ENCODE assay signal across 17 mouse cellular contexts in genomic region chr10:7200665-7201064, GRCm38 (mm10).
"Had no signal": no experiment of that assay in that cellular context is flagged by ENCODE, and none has a peak within 500 bp of the region (broad histone marks: within the 10 kb centered on the region; RNA-seq: fewer than 3 reads in every experiment).

No protein-coding gene starts in this region.

- ATAC-seq: liver, postnatal 0 days; lung, postnatal 0 days had no signal

- H3K27me3 ChIP-seq: lung, embryonic 15.5 days; megakaryocyte, embryonic 14.5 days; midbrain, embryonic 12.5 days; neural tube, embryonic 12.5 days; stomach, embryonic 15.5 days had no signal

- H3K36me3 ChIP-seq: lung, embryonic 15.5 days; midbrain, embryonic 12.5 days; neural tube, embryonic 12.5 days; stomach, embryonic 15.5 days had no signal

- H3K4me1 ChIP-seq: neural tube, embryonic 12.5 days had no signal

- H3K4me3 ChIP-seq: lung, embryonic 15.5 days; megakaryocyte, embryonic 14.5 days; midbrain, embryonic 12.5 days; neural tube, embryonic 12.5 days; stomach, embryonic 15.5 days had no signal

- H3K4me2 ChIP-seq: lung, embryonic 15.5 days; midbrain, embryonic 12.5 days; neural tube, embryonic 12.5 days; stomach, embryonic 15.5 days had no signal

- H3K27ac ChIP-seq: lung, embryonic 15.5 days; macrophage; midbrain, embryonic 12.5 days; neural tube, embryonic 12.5 days; stomach, embryonic 15.5 days; stomach, postnatal 0 days had no signal

- DNase-seq: liver, postnatal 0 days; lung, adult 2 months; lung, postnatal 14 days; lung, postnatal 36 days; midbrain, embryonic 14.5 days; right cerebral cortex, postnatal 14 days; thymus, adult 2 months; thymus, postnatal 25 days; thymus, postnatal 4 days had no signal

- H3K9ac ChIP-seq: liver, postnatal 0 days; lung, embryonic 15.5 days; midbrain, embryonic 12.5 days; neural tube, embryonic 12.5 days; stomach, embryonic 15.5 days had no signal

- H3K9me3 ChIP-seq: lung, embryonic 15.5 days; megakaryocyte, embryonic 14.5 days; midbrain, embryonic 12.5 days; neural tube, embryonic 12.5 days; stomach, embryonic 15.5 days had no signal
